Mouse (Mus musculus) lung, postnatal 0 days (tissue): ENCODE measurements around the gene Tmub1.

Experiments used
- CTCF ChIP-seq: IDR thresholded peaks from 2 replicates; pipeline ENCODE4 v1.5.1; 2016; ENCODE audit warnings: antibody characterized with exemption, mild to moderate bottlenecking
- EP300 ChIP-seq: IDR thresholded peaks from 2 replicates; pipeline ENCODE4 v1.6.1; 2016; ENCODE audit warnings: antibody characterized with exemption, mild to moderate bottlenecking, control low read depth

DNA sequence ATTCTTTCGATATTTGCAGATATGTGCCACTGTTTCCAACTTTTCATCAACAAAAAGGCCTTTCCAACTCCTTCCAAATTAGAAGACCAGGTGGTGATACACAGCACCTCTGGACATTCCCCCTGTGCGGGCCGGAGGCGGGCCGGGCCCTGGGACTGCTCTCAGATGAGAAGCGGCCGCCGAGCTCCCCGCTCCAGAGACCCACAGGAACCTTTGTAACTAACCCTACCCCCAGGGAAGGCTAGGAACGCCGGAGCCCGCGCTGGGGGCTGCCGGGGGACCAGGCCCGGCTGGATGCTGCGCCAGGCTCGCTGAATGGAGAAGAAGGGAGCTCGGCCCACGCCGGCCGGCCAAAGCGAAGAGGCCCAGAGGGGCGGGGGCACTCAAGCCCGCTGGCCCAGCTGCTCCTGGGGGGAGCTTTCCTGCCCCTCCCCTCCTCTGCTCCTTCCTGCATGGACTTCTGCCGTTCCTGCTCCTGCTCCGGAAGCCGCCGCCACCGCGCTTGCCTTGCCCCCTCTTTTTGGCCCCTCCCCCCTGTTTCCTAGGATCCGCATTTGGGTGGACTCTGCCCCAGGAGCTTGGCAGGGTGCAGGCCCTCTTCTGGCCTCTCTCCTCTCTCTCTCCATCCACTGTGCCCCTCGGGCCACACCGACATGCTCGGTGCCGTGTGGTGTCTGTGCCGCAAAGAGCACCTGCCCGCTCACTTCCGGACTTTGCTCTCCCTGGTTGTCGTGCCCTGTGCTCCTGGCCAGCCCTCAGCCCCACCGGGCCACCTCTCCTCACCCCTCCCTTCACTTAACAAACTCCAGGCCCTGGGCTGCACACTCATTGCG, 34.8 kb upstream of the Tmub1 start:
- TF ChIP-seq CTCF (no peak), EP300 (no peak)
